Mouse (Mus musculus) brain, embryonic 14.5 days (tissue): ENCODE measurements around the gene Poc5.

ENCODE experiments used
- CTCF ChIP-seq: fragments of 200-500 bp; IDR thresholded peaks from 2 replicates; pipeline ENCODE4 v1.5.1; 2012; ENCODE audit warnings: inconsistent platforms, mild to moderate bottlenecking, moderate library complexity, borderline replicate concordance; ENCODE audit not compliant: insufficient read depth, insufficient read length; ENCODE audit errors: extremely low read depth
- POLR2A ChIP-seq: fragments of 200-500 bp; IDR thresholded peaks from 2 replicates; pipeline ENCODE4 v1.6.1; 2012; ENCODE audit warnings: mild to moderate bottlenecking, inconsistent platforms, borderline replicate concordance; ENCODE audit not compliant: poor library complexity, insufficient read depth, insufficient read length, severe bottlenecking; ENCODE audit errors: extremely low read depth

DNA sequence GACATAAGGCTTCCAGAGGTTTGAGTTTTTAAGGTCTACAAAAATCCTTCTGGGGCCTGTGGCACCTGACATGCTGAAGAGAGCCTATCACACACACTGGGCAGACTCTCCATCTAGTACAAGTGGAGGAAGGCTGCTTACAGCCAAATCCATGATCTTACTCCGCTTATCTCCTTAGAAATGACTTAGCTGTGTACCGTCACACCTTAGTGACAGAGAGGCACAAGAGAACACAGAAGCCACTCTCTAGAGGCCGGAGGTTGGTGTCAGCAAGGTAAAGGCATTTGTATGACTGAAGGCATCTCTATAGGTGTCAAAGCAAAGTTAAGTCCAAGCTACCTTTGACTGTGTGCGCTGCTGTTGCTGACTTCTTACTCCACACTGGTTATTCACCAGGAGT is 52.3 kb downstream of the Poc5 start:
- TF ChIP-seq POLR2A: no peak
- TF ChIP-seq CTCF: no peak
